Mouse (Mus musculus) liver, adult 2 months (tissue): ENCODE data around the gene Gm7356.
"Not testable (repeated sequence)": the region's sequence is repeated elsewhere in the genome, so short reads cannot be mapped to it uniquely, and the experiment has no call there.

ENCODE experiments used
- CTCF ChIP-seq: fragments of 200-500 bp; IDR thresholded peaks from 2 replicates; pipeline ENCODE4 v1.5.1; 2011; ENCODE audit warnings: low read depth, low read length, control low read depth
- POLR2A ChIP-seq: fragments of 200-500 bp; IDR thresholded peaks from 2 replicates; pipeline ENCODE4 v1.6.1; 2011; ENCODE audit warnings: low read length, control low read depth; ENCODE audit not compliant: insufficient read depth; ENCODE audit errors: extremely low read depth

GRCm38 (mm10) chr17:13962245-13962644 is 41.3 kb downstream of the Gm7356 start:
- TF ChIP-seq POLR2A, CTCF: not testable (repeated sequence)
